Mouse (Mus musculus): ENCODE results near the gene Fam129a. TPM values are rescaled to one million over a fixed set of nuclear protein-coding genes. Genes with fewer than 3 reads are reported as not detected.
A peak's percentile ranks its signal among the peaks of the same experiment; 100 is the strongest.

Gene Fam129a
- total and polyA plus RNA-seq, 3 experiments = 27.8 to 48.3 (median 37.0) TPM

GRCm38 (mm10) chr1:151717624-151718023 lies 146.6 kb downstream of the Fam129a start:
- Histone ChIP-seq H3K4me1 (ENCODE audit: control insufficient read depth in 1 of 2, insufficient read depth in 2 of 2) (peaks cover 5 to 34% of the 10 kb centered on the region in 2 experiments), H3K4me2 (ENCODE audit: insufficient read depth, low read depth, poor library complexity, severe bottlenecking) (no peak overlapping the region), H3K9me3 (replicated peaks; ENCODE audit: low read length) (no peaks in the 10 kb centered on the region), H3K27ac (ENCODE audit: insufficient read depth, low read depth) (no peak overlapping the region), H3K36me3 (replicated peaks in 1 of 2; ENCODE audit: control insufficient read depth in 1 of 2, insufficient read depth in 1 of 2, low read length in 1 of 2) (peaks cover 38 to 67% of the 10 kb centered on the region in 2 experiments), H3K4me3 (replicated peaks in 1 of 3; ENCODE audit: low read depth in 2 of 3, low read length in 2 of 3, poor library complexity in 1 of 3) (no peak overlapping the region), H3K9ac (ENCODE audit: insufficient read depth, low read depth) (no peak overlapping the region), H3K27me3 (replicated peaks) (no peaks in the 10 kb centered on the region), H3K79me2 (replicated peaks; ENCODE audit: control insufficient read depth, extremely low read depth, insufficient read depth, poor library complexity, severe bottlenecking) (no peaks in the 10 kb centered on the region)
- DNase-seq (ENCODE audit: extremely low read depth) = peak; percentile 69
- TF ChIP-seq IRF4 (IDR thresholded peaks at IDR 0.05; ENCODE audit: low read depth, low read length) (0 out of 2 replicates have a peak, but pooled peaks have one; percentile 31), USF1 (IDR thresholded peaks at IDR 0.05; ENCODE audit: low read depth, low read length) (no peak), MAFK (IDR thresholded peaks at IDR 0.05; ENCODE audit: insufficient replicate concordance, low read length) (no peak), SIN3A (IDR thresholded peaks at IDR 0.05; ENCODE audit: low read length) (peak; percentile 52; the same call in 1 of the 2 replicates), PAX5 (IDR thresholded peaks at IDR 0.05; ENCODE audit: low read length) (no peak), TCF12 (IDR thresholded peaks at IDR 0.05; ENCODE audit: low read depth, low read length) (peak; percentile 47; the same call in 1 of the 2 replicates), EP300 (IDR thresholded peaks at IDR 0.05; ENCODE audit: low read length) (peak; percentile 80)
- dilution Hi-C loops (cut with MboI; ENCODE audit: extremely low pct_ligation_motif_present, extremely low pct_unique_long_range_greater_than_20kb, low sequenced_read_pairs) = no loop called here
- in situ Hi-C loops (cut with MboI; ENCODE audit: low pct_ligation_motif_present, low pct_unique_long_range_greater_than_20kb, low sequenced_read_pairs) = loop anchor here (25.0 kb wide), 1 partner anchor 255 kb away; no protein-coding TSS in a partner anchor

GRCm38 (mm10) chr1:151718575-151718974 lies 147.6 kb downstream of the Fam129a start:
- no peak overlapping the region for H3K27ac ChIP-seq (ENCODE audit: insufficient read depth, low read depth)
- DNase-seq (ENCODE audit: extremely low read depth) = peak; percentile 31
- peaks cover 5 to 41% of the 10 kb centered on the region in 2 experiments for H3K4me1 ChIP-seq (ENCODE audit: control insufficient read depth in 1 of 2, insufficient read depth in 2 of 2)
- H3K9ac ChIP-seq (ENCODE audit: insufficient read depth, low read depth) = no peak overlapping the region
- no peaks in the 10 kb centered on the region for H3K9me3 ChIP-seq (replicated peaks; ENCODE audit: low read length)
- dilution Hi-C loops (cut with MboI; ENCODE audit: extremely low pct_ligation_motif_present, extremely low pct_unique_long_range_greater_than_20kb, low sequenced_read_pairs) = no loop called here
- H3K36me3 ChIP-seq (replicated peaks in 1 of 2; ENCODE audit: control insufficient read depth in 1 of 2, insufficient read depth in 1 of 2, low read length in 1 of 2) = peaks cover 38 to 61% of the 10 kb centered on the region in 2 experiments
- TF ChIP-seq NELFE (IDR thresholded peaks at IDR 0.05; ENCODE audit: low read depth, low read length) (no peak), EP300 (IDR thresholded peaks at IDR 0.05; ENCODE audit: low read length) (0 out of 2 replicates have a peak, but pooled peaks have one; percentile 17), CTCF (conservative IDR thresholded peaks at IDR 0.05 in 1 of 2, IDR thresholded peaks at IDR 0.05 in 1 of 2; ENCODE audit: low read depth in 2 of 2, low read length in 2 of 2) (no peak), BHLHE40 (IDR thresholded peaks at IDR 0.05; ENCODE audit: low read depth, low read length) (peak; percentile 78)
- H3K27me3 ChIP-seq (replicated peaks) = no peaks in the 10 kb centered on the region
- H3K4me3 ChIP-seq (replicated peaks in 1 of 3; ENCODE audit: low read depth in 2 of 3, low read length in 2 of 3, poor library complexity in 1 of 3) = no peak overlapping the region
- in situ Hi-C loops (cut with MboI; ENCODE audit: low pct_ligation_motif_present, low pct_unique_long_range_greater_than_20kb, low sequenced_read_pairs) = loop anchor here (25.0 kb wide), 1 partner anchor 256 kb away; no protein-coding TSS in a partner anchor
- H3K4me2 ChIP-seq (ENCODE audit: insufficient read depth, low read depth, poor library complexity, severe bottlenecking) = no peak overlapping the region
- H3K79me2 ChIP-seq (replicated peaks; ENCODE audit: control insufficient read depth, extremely low read depth, insufficient read depth, poor library complexity, severe bottlenecking) = no peaks in the 10 kb centered on the region

DNA sequence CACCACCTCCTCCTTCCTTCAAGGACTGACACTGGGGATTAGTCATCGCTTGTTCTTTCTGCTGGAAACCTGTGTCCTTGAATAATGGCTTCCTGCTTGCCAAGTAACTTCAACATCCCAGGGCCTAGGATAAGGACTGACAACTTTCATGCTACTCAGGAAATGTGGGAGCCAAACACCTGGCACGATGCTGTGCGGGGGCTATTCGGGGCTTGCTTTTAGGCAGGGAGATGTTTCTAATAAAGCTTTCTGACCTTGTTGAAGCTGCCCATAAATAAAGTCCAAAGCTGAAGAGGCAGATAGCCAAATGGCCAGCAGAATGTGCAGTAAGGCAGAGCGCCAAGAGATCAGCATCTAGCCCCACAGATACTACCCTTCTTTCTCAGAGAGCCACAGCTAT lies 148.9 kb downstream of the Fam129a start:
- no peak for DNase-seq (ENCODE audit: extremely low read depth)
- no peaks in the 10 kb centered on the region for H3K9me3 ChIP-seq (replicated peaks; ENCODE audit: low read length)
- no peak overlapping the region for H3K4me3 ChIP-seq (replicated peaks in 1 of 3; ENCODE audit: low read depth in 2 of 3, low read length in 2 of 3, poor library complexity in 1 of 3)
- H3K4me1 ChIP-seq (ENCODE audit: control insufficient read depth in 1 of 2, insufficient read depth in 2 of 2) = peaks cover 5 to 46% of the 10 kb centered on the region in 2 experiments
- H3K27me3 ChIP-seq (replicated peaks) = no peaks in the 10 kb centered on the region
- H3K79me2 ChIP-seq (replicated peaks; ENCODE audit: control insufficient read depth, extremely low read depth, insufficient read depth, poor library complexity, severe bottlenecking) = no peaks in the 10 kb centered on the region
- no peak overlapping the region for H3K4me2 ChIP-seq (ENCODE audit: insufficient read depth, low read depth, poor library complexity, severe bottlenecking)
- dilution Hi-C loops (cut with MboI; ENCODE audit: extremely low pct_ligation_motif_present, extremely low pct_unique_long_range_greater_than_20kb, low sequenced_read_pairs) = no loop called here
- H3K27ac ChIP-seq (ENCODE audit: insufficient read depth, low read depth) = no peak overlapping the region
- peaks cover 35 to 50% of the 10 kb centered on the region in 2 experiments for H3K36me3 ChIP-seq (replicated peaks in 1 of 2; ENCODE audit: control insufficient read depth in 1 of 2, insufficient read depth in 1 of 2, low read length in 1 of 2)
- in situ Hi-C loops (cut with MboI; ENCODE audit: low pct_ligation_motif_present, low pct_unique_long_range_greater_than_20kb, low sequenced_read_pairs) = loop anchor here (25.0 kb wide), 1 partner anchor 258 kb away; no protein-coding TSS in a partner anchor
- TF ChIP-seq MEF2A (IDR thresholded peaks at IDR 0.05; ENCODE audit: borderline replicate concordance, low read depth, low read length) = no peak
- no peak for TF ChIP-seq ETS1 (conservative IDR thresholded peaks at IDR 0.05; ENCODE audit: low read depth, low read length)
- no peak for TF ChIP-seq SMC3 (IDR thresholded peaks at IDR 0.05; ENCODE audit: low read depth, low read length)
- TF ChIP-seq ZC3H11A (IDR thresholded peaks at IDR 0.05; ENCODE audit: low read depth, low read length) = no peak
- TF ChIP-seq ZKSCAN1 (IDR thresholded peaks at IDR 0.05; ENCODE audit: borderline replicate concordance, low read depth, low read length) = no peak
- no peak for TF ChIP-seq SIN3A (IDR thresholded peaks at IDR 0.05; ENCODE audit: low read length)
- no peak for TF ChIP-seq ZMIZ1 (IDR thresholded peaks at IDR 0.05; ENCODE audit: low read depth, low read length)
- no peak for TF ChIP-seq IRF4 (IDR thresholded peaks at IDR 0.05; ENCODE audit: low read depth, low read length)
- TF ChIP-seq BHLHE40 (IDR thresholded peaks at IDR 0.05; ENCODE audit: low read depth, low read length) = no peak
- TF ChIP-seq UBTF (IDR thresholded peaks at IDR 0.05; ENCODE audit: low read depth, low read length) = no peak
- no peak for TF ChIP-seq MYC (IDR thresholded peaks at IDR 0.05; ENCODE audit: low read depth, low read length)
- TF ChIP-seq JUN (IDR thresholded peaks at IDR 0.05; ENCODE audit: insufficient read depth, low read depth, low read length) = no peak
- TF ChIP-seq CHD1 (IDR thresholded peaks at IDR 0.05; ENCODE audit: low read depth, low read length) = no peak
- no peak for TF ChIP-seq NRF1 (IDR thresholded peaks at IDR 0.05; ENCODE audit: low read depth, low read length)
- TF ChIP-seq NELFE (IDR thresholded peaks at IDR 0.05; ENCODE audit: low read depth, low read length) = no peak
- no peak for TF ChIP-seq RCOR1 (conservative IDR thresholded peaks at IDR 0.05; ENCODE audit: low read depth, low read length)
- H3K9ac ChIP-seq (ENCODE audit: insufficient read depth, low read depth) = no peak overlapping the region

Data from CH12.LX (cell line).